Mouse (Mus musculus): Measurements from ENCODE around the gene Gm28845. TPM values are rescaled to one million over a fixed set of nuclear protein-coding genes. Genes with fewer than 3 reads are reported as not detected.
"Not testable (repeated sequence)": the region's sequence is repeated elsewhere in the genome, so short reads cannot be mapped to it uniquely, and the experiment has no call there.

Gm28845 gene
- polyA plus RNA-seq, 1 experiment from 2014 or later = not detected

- H3K27ac ChIP-seq (ENCODE audit: low read depth, low read length) = no peak overlapping the region
- no peak overlapping the region for H3K4me3 ChIP-seq (ENCODE audit: low read depth, low read length)
- H3K9ac ChIP-seq (ENCODE audit: low read depth, low read length) = no peak overlapping the region
- no peaks in the 10 kb centered on the region for H3K36me3 ChIP-seq (ENCODE audit: control insufficient read depth, insufficient read depth, low read length)
- H3K9me3 ChIP-seq (replicated peaks; ENCODE audit: control insufficient read depth, low read length) = no peaks in the 10 kb centered on the region
- WGBS (ENCODE audit: insufficient replicate concordance) = 66% methylated on average over 7 of the region's 7 CpGs
- 0 out of 2 replicates have a peak, but pooled peaks cover 7% of the 10 kb centered on the region for H3K4me1 ChIP-seq (ENCODE audit: control insufficient read depth, insufficient read depth, low read length)
- no peak for ATAC-seq (replicated peaks; ENCODE audit: insufficient number of reproducible peaks, low FRiP score, low TSS enrichment)
- no peak overlapping the region for H3K4me2 ChIP-seq
- H3K27me3 ChIP-seq (ENCODE audit: control insufficient read depth, insufficient read depth, low read length) = no peaks in the 10 kb centered on the region
These were observed 67.7 kb downstream of the Gm28845 start for GRCm38 (mm10) chr1:65051696-65052095.

DNA sequence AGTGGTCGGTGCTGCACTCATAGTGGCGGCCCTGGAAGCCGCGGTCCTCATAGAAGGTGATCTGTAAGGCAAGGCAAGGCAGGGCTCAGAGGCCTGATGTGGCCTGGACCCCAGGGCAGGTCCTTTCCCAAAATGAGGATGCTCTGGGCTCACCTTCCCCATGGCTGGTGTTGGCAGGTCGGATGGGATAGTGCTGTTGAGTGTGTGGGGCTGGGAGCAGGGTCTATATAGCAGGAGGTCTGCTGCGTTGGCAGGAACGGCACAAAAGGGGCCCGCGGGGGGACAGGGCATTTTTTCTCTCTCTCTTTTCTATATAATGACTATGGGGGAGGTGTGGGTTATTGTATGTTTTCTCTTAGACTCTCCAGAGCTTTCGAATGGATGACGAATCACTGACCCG is 68.4 kb downstream of the Gm28845 start, which contains the start of gene Cryge:
Gene Cryge, minus strand, starts transcription at position 198 of the 400 bp plus-strand sequence.
- H3K27ac ChIP-seq (ENCODE audit: low read depth, low read length); H3K4me2 ChIP-seq; H3K4me3 ChIP-seq (ENCODE audit: low read depth, low read length); ATAC-seq (replicated peaks; ENCODE audit: insufficient number of reproducible peaks, low FRiP score, low TSS enrichment); H3K36me3 ChIP-seq (ENCODE audit: control insufficient read depth, insufficient read depth, low read length); H3K4me1 ChIP-seq (ENCODE audit: control insufficient read depth, insufficient read depth, low read length); H3K9me3 ChIP-seq (replicated peaks; ENCODE audit: control insufficient read depth, low read length); H3K9ac ChIP-seq (ENCODE audit: low read depth, low read length); H3K27me3 ChIP-seq (ENCODE audit: control insufficient read depth, insufficient read depth, low read length): not testable (repeated sequence)
- 82% methylated on average over 8 of the region's 12 CpGs for WGBS (ENCODE audit: insufficient replicate concordance)

Other genes with a start within 250 kb of the Gm28845 start
- gene Plekhm3, start 162.7 kb downstream of the Gm28845 start, polyA plus RNA-seq (2014; fragmentation: Nextera tagmentation; extraction: Ambion mirVana) = 9.1 and 9.9 TPM in 2 replicates
- gene Akr1cl, start 86.8 kb downstream of the Gm28845 start, polyA plus RNA-seq (2014; fragmentation: Nextera tagmentation; extraction: Ambion mirVana) = 1.9 and 2.0 TPM in 2 replicates
- not detected in 2 replicates for gene Cryge, start 68.4 kb downstream of the Gm28845 start, polyA plus RNA-seq (2014; fragmentation: Nextera tagmentation; extraction: Ambion mirVana)
- not detected in 2 replicates for gene Crygd, start 56.1 kb downstream of the Gm28845 start, polyA plus RNA-seq (2014; fragmentation: Nextera tagmentation; extraction: Ambion mirVana)
- gene Crygc, start 45.9 kb downstream of the Gm28845 start, polyA plus RNA-seq (2014; fragmentation: Nextera tagmentation; extraction: Ambion mirVana) = not detected in 2 replicates
- gene Crygb, start 37.3 kb downstream of the Gm28845 start, polyA plus RNA-seq (2014; fragmentation: Nextera tagmentation; extraction: Ambion mirVana) = 0.56 and 1.2 TPM in 2 replicates
- not detected in 2 replicates for gene Cryga, start 16.2 kb downstream of the Gm28845 start, polyA plus RNA-seq (2014; fragmentation: Nextera tagmentation; extraction: Ambion mirVana)
- 0.09 and 0.25 TPM in 2 replicates for gene D630023F18Rik, start 3.7 kb upstream of the Gm28845 start, polyA plus RNA-seq (2014; fragmentation: Nextera tagmentation; extraction: Ambion mirVana)
- 81.5 and 96.6 TPM in 2 replicates for gene Idh1, start 66.9 kb upstream of the Gm28845 start, polyA plus RNA-seq (2014; fragmentation: Nextera tagmentation; extraction: Ambion mirVana)
- gene Pikfyve, start 67.1 kb upstream of the Gm28845 start, polyA plus RNA-seq (2014; fragmentation: Nextera tagmentation; extraction: Ambion mirVana) = 8.9 TPM in 2 replicates
- 0.09 TPM in 1 of 2 replicates, not detected in the other for gene Pth2r, start 162.5 kb upstream of the Gm28845 start, polyA plus RNA-seq (2014; fragmentation: Nextera tagmentation; extraction: Ambion mirVana)

All from heart, embryonic 11.5 days (tissue).